Mouse (Mus musculus) frontal cortex, postnatal 10 days (tissue): Measurements from ENCODE around the gene Wnk1.

ENCODE experiments used
- DNase-seq, 2 experiments: peaks; one replicate each; pipeline ENCODE4 v3.0.0; 2022; ENCODE audit warnings: low spot score in 2 of 2, mixed read lengths in 1 of 2

The Wnk1 gene

DNA sequence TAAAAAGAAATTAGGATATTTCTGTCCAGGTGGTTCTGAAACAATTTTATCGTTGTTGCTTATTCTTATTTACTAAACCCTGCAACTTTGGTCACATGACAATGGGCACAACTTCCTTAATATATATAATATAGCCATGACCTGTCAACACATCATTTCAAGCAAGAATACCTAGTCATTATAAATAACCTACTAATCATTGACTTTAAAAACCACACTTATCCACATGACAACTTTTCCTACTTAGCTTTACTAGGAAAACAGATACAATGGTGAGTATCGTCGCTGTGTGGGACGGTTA is 2.0 kb upstream of the Wnk1 start:
- DNase-seq, result no peak

GRCm38 (mm10) chr6:120039668-120040556 is 1.4 kb upstream of the Wnk1 start:
- DNase-seq, result peak; percentile 79

GRCm38 (mm10) chr6:120039256-120039563 is 738 bp upstream of the Wnk1 start:
- peak in 1 of 2 experiments; percentile 22 for DNase-seq

GRCm38 (mm10) chr6:120037636-120038365 is 671 bp downstream of the Wnk1 start:
- peak; percentile 23 to 57 for DNase-seq

DNA sequence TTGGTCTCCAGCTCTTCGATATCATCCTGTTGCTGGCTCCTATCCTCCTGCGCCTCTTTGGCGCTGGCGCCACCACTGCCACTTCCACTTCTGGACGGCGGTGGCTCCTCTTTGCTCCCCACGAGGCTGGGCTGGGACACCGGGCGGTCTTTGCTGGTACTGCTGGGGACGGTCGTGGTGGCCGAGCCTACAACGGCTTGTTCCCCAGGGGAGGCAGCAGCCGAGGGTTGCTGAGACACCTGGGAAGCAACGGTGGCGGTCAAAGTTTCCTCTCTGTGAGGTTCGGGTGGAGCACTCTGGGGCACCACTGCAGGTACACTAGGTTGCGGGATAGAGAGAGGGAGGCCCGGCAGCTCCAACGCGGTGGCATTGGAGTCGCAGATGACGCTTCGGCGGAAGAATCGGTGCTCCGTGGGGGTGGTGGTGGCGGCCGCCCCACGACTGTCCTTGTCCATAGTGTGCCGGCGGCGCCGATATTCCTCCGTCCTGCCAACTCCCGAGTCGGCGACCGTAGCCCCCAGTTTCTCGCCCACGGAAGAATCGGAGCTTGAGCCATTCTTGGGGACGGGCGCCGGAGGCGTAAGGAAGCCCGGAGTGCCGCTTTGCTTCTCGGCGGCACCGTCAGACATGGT is 1.4 kb downstream of the Wnk1 start:
- peak; percentile 67 to 70 for DNase-seq

- no peak for DNase-seq
These were observed 13.9 kb downstream of the Wnk1 start for GRCm38 (mm10) chr6:120024577-120024976.

DNA sequence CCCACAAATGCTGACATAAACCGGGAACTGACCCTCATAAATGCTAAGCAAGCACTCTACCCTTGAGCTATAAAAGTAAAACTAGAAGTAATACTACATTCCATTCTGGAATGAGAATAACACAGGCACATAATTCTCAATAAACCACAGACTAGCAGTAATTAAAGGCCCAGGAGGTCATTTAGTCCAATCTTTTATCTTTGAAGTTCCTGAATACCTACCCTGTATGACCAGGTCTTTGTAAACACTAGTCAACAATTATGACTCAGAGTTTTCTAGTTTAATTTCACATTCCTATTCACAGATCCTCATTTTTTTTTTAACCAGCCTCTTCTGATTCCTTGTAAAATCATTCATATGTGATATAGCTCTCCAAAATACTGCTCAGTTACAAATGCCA is 14.7 kb downstream of the Wnk1 start:
- no peak for DNase-seq

- no peak for DNase-seq
These were observed 16.4 kb downstream of the Wnk1 start for GRCm38 (mm10) chr6:120022042-120022441.

DNA sequence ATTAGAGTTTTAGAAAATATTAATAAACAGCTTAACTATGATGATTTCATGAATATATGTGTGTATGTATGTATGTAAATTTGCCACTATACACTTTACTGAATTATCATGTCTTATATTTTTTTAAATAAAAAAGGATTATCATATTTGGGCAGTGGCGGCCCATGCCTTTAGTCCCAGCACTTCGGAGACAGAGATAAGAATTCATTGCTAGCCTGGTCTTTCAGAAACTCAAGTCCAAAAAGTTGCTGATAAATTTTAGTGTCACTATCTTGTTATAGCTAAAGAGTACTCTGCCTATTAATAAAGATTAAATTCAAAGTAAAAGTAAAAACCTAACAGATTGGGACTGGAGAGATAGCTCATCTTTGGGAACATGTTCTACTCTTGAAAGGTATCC is 18.8 kb downstream of the Wnk1 start:
- no peak for DNase-seq

DNA sequence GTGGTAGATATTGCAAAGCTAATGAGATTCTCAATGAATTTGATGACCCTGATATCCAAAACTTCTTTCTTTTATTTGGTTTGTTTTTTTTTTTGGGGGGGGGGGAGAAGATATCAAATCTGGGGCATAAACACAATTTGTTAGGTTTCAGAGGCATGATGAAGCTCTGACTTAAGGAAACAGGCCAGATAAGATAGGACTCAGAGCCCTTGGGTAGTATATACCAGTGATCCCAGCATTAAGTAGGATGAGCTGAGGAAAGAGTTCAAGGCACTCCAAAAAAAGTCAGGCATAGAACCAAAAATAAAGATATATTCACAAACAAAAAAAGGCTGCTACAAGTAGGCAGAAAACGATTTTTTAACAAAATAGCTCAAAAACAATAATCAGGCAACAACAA is 25.3 kb downstream of the Wnk1 start:
- DNase-seq, result no peak

DNA sequence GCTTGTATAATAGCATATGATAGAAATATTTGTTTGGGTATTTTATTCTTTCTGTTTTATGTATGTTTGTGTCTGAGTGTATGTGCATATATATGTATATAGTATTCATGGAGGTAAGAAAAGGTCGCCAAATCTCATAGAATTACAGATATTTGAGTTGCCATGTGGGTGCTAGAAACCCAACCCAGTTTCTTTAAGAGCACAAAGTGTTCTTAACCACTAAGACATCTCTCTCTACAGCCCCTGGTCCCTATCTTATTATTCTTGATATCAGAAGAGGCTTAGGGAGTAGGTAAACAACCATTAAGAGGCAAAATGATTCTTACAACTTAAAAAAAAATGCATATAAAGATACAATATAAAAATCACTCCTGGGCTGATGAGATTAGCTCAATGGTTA is 27.0 kb downstream of the Wnk1 start:
- DNase-seq, result no peak

DNA sequence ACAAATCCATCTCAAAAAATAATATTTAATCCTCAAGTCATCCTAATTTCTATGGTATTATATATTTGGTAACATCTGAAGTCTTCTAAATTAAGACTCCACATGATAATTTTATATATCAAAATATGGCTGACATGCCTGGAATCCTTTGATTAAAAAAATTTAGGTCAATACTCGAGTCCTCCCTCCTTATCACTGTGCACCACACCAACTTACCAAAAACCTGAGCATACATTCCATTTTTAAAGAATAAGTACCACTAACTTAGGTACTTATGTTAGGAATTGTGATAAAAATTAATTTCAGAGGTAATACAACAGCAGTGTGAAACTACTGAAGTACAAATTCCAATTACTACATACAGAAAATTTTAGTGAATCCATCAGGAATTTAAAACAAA is 27.5 kb downstream of the Wnk1 start:
- DNase-seq, result no peak

- no peak for DNase-seq
These were observed 27.9 kb downstream of the Wnk1 start for GRCm38 (mm10) chr6:120010535-120010934.

- no peak for DNase-seq
These were observed 36.8 kb downstream of the Wnk1 start for GRCm38 (mm10) chr6:120001718-120002117.

DNA sequence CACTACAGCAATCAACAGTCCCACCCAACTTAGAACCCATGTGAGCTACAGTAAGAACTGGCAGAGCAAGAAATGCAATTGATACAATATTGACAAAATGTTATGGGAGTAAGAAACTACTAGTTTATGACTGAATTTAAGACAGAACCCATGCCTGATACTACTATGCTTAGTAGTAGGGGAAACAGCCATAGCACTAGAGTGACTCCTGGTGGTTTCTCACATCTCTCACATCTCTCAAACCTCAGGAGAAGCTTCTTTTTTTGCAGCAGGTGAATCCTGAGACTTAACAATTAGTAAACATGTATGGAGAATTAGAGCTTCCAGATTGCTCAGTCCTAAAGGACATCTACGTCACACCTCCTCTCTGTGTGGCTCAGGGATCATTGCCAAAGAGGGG is 42.0 kb downstream of the Wnk1 start:
- no peak for DNase-seq

GRCm38 (mm10) chr6:119924235-119925005 is 114.1 kb downstream of the Wnk1 start:
- no peak for DNase-seq

DNA sequence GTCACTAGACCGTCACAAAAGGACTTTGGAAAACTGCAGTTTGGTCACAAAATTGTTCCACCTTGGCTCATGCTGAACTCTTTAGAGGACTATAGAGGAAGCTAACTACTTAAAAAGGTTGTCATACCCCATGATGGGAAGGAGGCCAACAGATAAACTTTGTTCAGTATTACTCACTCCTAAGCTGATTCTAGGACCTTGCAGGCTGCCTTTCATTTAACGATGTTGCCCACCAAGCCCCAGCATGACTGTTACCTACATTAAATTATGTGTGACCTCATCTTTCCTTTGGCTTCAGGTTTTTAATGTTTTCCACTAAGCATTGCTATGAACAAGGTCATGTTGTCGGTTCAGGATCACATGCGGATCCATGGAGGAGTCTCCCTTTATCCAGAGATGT is 115.9 kb downstream of the Wnk1 start:
- no peak for DNase-seq

GRCm38 (mm10) chr6:119922136-119922535 is 116.3 kb downstream of the Wnk1 start:
- no peak for DNase-seq

DNA sequence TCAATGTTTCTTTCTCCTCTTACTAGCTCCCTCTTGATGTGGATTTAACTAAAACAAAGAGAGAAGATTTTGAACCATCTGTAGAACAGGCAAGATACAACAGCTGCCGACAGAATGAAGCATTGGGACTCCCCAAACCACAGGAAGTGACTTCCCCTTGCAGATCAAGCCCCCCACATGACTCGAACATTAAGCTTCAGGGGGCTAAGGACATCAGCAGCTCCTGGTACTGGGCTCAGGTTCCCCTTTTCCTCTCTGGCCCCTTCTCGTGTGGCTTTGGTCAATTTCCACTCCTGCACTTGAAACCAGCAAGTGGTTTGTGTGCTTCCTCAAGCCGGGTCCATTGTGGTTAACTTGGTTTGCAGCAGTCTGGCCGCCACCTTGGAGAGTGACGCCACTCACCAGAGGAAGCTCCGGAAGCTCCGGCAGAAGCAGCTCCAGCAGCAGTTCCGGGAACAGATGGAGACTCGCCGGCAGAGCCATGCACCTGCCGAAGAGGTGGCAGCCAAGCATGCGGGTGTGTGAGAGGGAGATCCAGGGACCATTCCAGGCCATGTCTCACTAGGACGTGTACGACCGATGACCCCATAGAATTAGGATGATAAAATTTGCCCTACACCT is 119.8 kb downstream of the Wnk1 start:
- DNase-seq, result no peak

- no peak for DNase-seq
These were observed 122.8 kb downstream of the Wnk1 start for GRCm38 (mm10) chr6:119915710-119916109.

DNA sequence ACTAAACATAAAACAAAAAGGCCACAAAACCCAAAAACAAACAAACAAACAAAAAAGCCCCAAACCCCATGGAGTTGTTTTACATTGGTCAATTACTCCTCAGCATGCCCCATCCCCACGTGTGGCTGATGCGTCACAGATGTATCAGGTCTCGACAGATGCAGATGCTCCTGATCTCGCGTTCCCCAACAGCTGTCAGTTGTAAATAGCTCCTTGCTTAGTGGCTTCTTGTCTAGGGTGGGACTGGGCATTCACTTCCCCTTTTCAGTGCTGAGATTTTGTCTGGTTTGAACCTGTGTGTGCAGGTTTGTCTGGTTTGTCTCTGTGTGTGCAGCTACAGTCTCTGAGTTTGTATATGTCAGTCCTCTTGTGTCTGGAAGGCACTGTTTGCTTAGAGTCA is 126.4 kb downstream of the Wnk1 start:
- DNase-seq, result no peak

DNA sequence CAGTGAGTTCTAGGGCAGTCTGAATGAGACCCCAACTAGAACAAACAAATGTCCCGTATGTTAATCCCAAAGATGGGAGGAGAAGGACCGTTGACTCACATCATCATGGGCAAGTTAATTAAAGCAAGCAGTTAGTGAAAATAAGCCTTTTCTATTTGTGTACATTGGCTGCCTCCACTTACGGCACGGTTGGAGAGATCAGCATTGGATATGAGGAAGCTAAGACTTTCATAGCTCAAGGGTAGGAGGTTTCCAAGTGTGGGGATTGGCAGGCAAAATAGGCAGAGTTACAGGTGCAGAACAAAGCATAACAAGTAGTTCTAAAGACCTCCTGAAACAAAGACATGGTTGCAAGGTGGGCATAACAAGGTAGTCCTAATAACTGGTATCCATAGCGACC is 133.0 kb downstream of the Wnk1 start:
- no peak for DNase-seq
